Mouse (Mus musculus): Measurements from ENCODE around the gene Dock3.

DNA sequence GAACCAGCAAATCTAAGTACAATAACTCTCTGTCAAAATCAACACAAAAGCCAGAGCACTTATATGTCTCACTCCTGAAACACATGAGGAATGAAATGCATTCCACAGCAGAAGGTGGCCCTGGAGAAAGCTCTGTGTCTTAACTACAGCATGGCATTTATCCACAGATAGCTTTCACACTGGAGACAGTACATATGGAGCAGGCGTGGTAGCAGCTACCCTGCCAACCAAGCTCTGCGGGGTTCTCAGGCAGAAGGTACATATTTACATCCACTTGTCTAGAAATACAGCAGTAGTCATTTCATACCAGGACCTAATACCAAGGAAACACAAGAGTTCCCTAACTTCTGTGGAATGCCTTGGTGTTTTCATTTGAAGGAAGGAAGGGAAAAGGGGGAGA lies 144.2 kb downstream of the Dock3 start:
- TF ChIP-seq CTCF (IDR thresholded peaks at IDR 0.05; ENCODE audit: low read depth, low read length) (no peak), POLR2A (IDR thresholded peaks at IDR 0.05; ENCODE audit: insufficient read depth, low read length) (no peak)

All from ES-Bruce4 (cell line).